Mouse (Mus musculus) retina, adult 2 months (tissue): ENCODE data around the gene Pramel3.
"Not testable (repeated sequence)": the region's sequence is repeated elsewhere in the genome, so short reads cannot be mapped to it uniquely, and the experiment has no call there.

Experiments used
- DNase-seq: peaks from one replicate; pipeline ENCODE4 v3.0.0-alpha.2; 2012; ENCODE audit warnings: low read depth, low spot score

The Pramel3 gene

GRCm38 (mm10) chrX:135302007-135302406 is at the start of gene Pramel3:
Gene Pramel3 (plus strand): TSS chrX:135302307.
- DNase-seq, result not testable (repeated sequence)

GRCm38 (mm10) chrX:135360685-135361084 is 58.6 kb downstream of the Pramel3 start:
- not testable (repeated sequence) for DNase-seq

DNA sequence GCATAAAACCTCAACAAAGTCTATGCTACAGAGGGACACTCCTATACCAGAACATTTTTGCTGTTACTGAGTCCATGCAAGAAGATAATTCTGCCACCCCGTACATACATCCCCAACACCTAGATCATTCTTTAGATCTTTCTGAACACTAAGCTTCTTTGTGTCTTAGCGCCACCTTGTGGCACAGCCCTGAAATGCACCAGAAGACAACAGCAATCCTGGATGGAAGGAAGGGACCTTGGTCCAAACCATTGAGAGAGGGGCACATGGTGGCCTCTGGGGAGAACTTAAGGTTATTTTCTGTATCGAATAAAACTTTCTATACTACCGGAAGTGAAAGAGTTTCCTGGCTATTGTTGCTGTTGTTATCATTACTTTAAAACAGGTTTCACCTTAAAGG is 59.8 kb downstream of the Pramel3 start:
- DNase-seq, result not testable (repeated sequence)
